In the genomic region with DNA sequence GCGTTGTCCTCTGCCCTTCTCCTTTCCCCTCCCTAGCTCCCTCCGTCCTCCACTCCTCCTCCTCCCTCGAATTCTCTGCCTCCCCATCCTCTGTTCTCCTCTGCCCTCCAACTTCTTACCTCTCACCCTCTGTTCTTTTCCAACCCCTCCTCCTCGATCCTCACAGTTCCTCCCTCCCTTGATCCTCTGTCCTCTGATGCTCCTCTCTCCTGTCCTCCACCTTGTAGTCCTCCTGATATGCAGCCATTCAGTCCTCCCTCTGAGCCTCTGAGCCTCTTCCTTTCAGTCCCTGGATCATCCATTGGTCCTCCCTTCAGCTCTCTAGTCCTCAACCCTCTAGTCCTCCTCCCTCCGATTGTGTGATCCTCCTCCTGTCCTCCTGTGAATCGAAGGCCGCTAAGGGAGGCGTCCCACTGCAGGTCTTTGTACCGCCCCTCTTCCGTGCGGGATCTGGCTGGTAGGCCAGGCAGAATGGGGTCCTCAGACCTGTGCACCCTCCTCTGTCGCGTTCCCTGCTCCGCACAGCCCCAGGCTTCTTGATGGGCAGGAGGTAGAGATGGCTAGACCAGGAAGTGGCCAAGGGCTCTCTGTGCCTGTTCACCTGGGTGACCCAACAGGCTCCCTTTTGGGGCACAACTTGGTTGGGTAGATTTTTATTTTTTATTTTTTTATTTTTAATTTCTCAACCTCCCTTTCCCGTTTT, we compare ENCODE assay signal across 8 mouse cellular contexts. TPM values are rescaled to one million over a fixed set of nuclear protein-coding genes. Genes with fewer than 3 reads are reported as not detected.
DNase-seq lines count a peak whose midpoint lies in the region; ATAC-seq lines count a peak whose summit lies in the region.

No protein-coding gene starts in this region.

- peak; percentile 2; the same call in 1 of the 2 replicates for ATAC-seq in hindbrain, embryonic 16.5 days
- ATAC-seq in monocyte, adult 5-6 weeks (replicated peaks; ENCODE audit: insufficient number of reproducible peaks, low FRiP score, low TSS enrichment, poor library complexity, severe bottlenecking) = 0 out of 2 replicates have a peak, but pooled peaks have one; percentile 6

- peak overlapping the region; percentile 83 for H3K27ac ChIP-seq in hindbrain, embryonic 16.5 days (ENCODE audit: low read depth, low read length)

- H3K36me3 ChIP-seq in hindbrain, embryonic 16.5 days (ENCODE audit: control insufficient read depth, insufficient read depth, low read length) = peaks cover 2% of the 10 kb centered on the region; the same call in 1 of the 2 replicates

- H3K27me3 ChIP-seq in hindbrain, embryonic 16.5 days (replicated peaks; ENCODE audit: control insufficient read depth, insufficient read depth, low read length) = no peaks in the 10 kb centered on the region

- H3K4me2 ChIP-seq in hindbrain, embryonic 16.5 days (ENCODE audit: low read length) = peak overlapping the region; percentile 87

- peaks cover 19% of the 10 kb centered on the region for H3K4me1 ChIP-seq in hindbrain, embryonic 16.5 days (ENCODE audit: control insufficient read depth, insufficient read depth, low read depth, low read length)

- peak overlapping the region; percentile 78 for H3K4me3 ChIP-seq in hindbrain, embryonic 16.5 days (ENCODE audit: low read length)

- H3K9me3 ChIP-seq in hindbrain, embryonic 16.5 days (ENCODE audit: control insufficient read depth, low read length) = no peaks in the 10 kb centered on the region

- H3K9ac ChIP-seq in hindbrain, embryonic 16.5 days (ENCODE audit: low read depth, low read length) = peak overlapping the region; percentile 77

- peak; percentile 12 for DNase-seq in embryo, embryonic 10 days (ENCODE audit: low spot score)
- no peak for DNase-seq in embryo, embryonic 9.5 days (ENCODE audit: extremely low spot score)
- peak; percentile 11 to 17 for DNase-seq in B cell, adult 2 months
- peak; percentile 36 to 43 for DNase-seq in cerebellum, postnatal 14 days
- no peak for DNase-seq in left cerebral cortex, postnatal 25 days (ENCODE audit: low spot score in 2 of 2)
- no peak for DNase-seq in lung, postnatal 14 days

- intact Hi-C loops in left cerebral cortex, postnatal 25 days (cut with DNase I) = loop anchor here (2.0 kb wide), 1 partner anchor 73 kb away; no protein-coding TSS in a partner anchor

- WGBS in hindbrain, embryonic 16.5 days = 8% methylated on average over 15 of the region's 15 CpGs

RNA-seq across cellular contexts. Expression of gene 2410131K14Rik, which starts 0.7 kb away (rescaled TPM):
- 18.0 and 18.1 TPM in 2 replicates for polyA plus RNA-seq in hindbrain, embryonic 16.5 days (2015; fragmentation: Nextera tagmentation; extraction: Ambion mirVana)
- 4.5 to 6.2 TPM (median 4.9 TPM) in 3 replicates for total RNA-seq in monocyte, adult 5-6 weeks (2017)
- 10 to 100 TPM; 14.0 to 14.1 TPM for total RNA-seq in left cerebral cortex, postnatal 25 days (2021)

RNA-seq across cellular contexts. Expression of gene Rnft2, which starts 0.8 kb away (rescaled TPM):
- polyA plus RNA-seq in hindbrain, embryonic 16.5 days (2015; fragmentation: Nextera tagmentation; extraction: Ambion mirVana) = 9.2 and 10.8 TPM in 2 replicates
- not detected in 3 replicates for total RNA-seq in monocyte, adult 5-6 weeks (2017)
- total RNA-seq in left cerebral cortex, postnatal 25 days (2021) = 10 to 100 TPM; 91.7 to 93.5 TPM

Comparison
In these comparisons a context has a peak if more than half of its experiments do, and no peak if none do; other contexts are left out.
1. DNase-seq: peak in embryo, embryonic 10 days (single experiment), B cell, adult 2 months (2 of 2) and cerebellum, postnatal 14 days (2 of 2); none in embryo, embryonic 9.5 days (single experiment), left cerebral cortex, postnatal 25 days (0 of 2) and lung, postnatal 14 days (single experiment).
2. RNA of gene Rnft2, which starts 0.8 kb away (total RNA-seq): 91.7 to 93.5 TPM in left cerebral cortex, postnatal 25 days; not detected in monocyte, adult 5-6 weeks; every median in the first group is over 10 times any median in the second.